Mouse (Mus musculus) heart, embryonic 16.5 days (tissue): Measurements from ENCODE around the gene Snapc5. TPM values are rescaled to one million over a fixed set of nuclear protein-coding genes. Genes with fewer than 3 reads are reported as not detected.
"Not testable (repeated sequence)": the region's sequence is repeated elsewhere in the genome, so short reads cannot be mapped to it uniquely, and the experiment has no call there.

Experiments
- ATAC-seq: fragments of 200-750 bp; cut with Nextera tagmentation; replicated peaks from 2 replicates; pipeline ENCODE4 v1.8.0; 2017; ENCODE audit warnings: moderate number of reproducible peaks; ENCODE audit not compliant: insufficient read depth, low FRiP score; ENCODE audit errors: extremely low read depth
- H3K27ac ChIP-seq: fragments of 300-500 bp; sonication (generic); 2 replicates; pipeline ENCODE4 v1.5.1; 2014; ENCODE audit warnings: mild to moderate bottlenecking, low read length, control low read depth, moderate library complexity
- H3K27me3 ChIP-seq: fragments of 300-500 bp; sonication (generic); 2 replicates; pipeline ENCODE4 v1.6.1; 2014; ENCODE audit warnings: low read length, mixed read lengths; ENCODE audit not compliant: control insufficient read depth, insufficient read depth
- H3K36me3 ChIP-seq: fragments of 300-500 bp; sonication (generic); 2 replicates; pipeline ENCODE4 v1.6.1; 2014; ENCODE audit not compliant: control insufficient read depth, insufficient read depth
- H3K4me1 ChIP-seq: fragments of 300-500 bp; sonication (generic); 2 replicates; pipeline ENCODE4 v1.6.1; 2014; ENCODE audit warnings: low read length, mixed read lengths; ENCODE audit not compliant: control insufficient read depth, insufficient read depth
- H3K4me2 ChIP-seq: fragments of 300-500 bp; sonication (generic); 2 replicates; pipeline ENCODE4 v1.6.1; 2014; ENCODE audit warnings: low read depth, mild to moderate bottlenecking, control low read depth, low read length
- H3K4me3 ChIP-seq: fragments of 300-500 bp; sonication (generic); 2 replicates; pipeline ENCODE4 v1.5.1; 2014; ENCODE audit warnings: mild to moderate bottlenecking, control low read depth, low read length
- H3K9ac ChIP-seq: fragments of 300-500 bp; sonication (generic); 2 replicates; pipeline ENCODE4 v1.6.1; 2014; ENCODE audit warnings: low read length, control low read depth
- H3K9me3 ChIP-seq: fragments of 300-500 bp; sonication (generic); replicated peaks from 2 replicates; pipeline ENCODE4 v1.6.1; 2016; ENCODE audit warnings: low read length; ENCODE audit not compliant: control insufficient read depth
- WGBS: fragments of 180-500 bp; shearing (Covaris S2); extraction: QIAGEN DNeasy Blood & Tissue Kit; methylation state at CpG from one replicate; pipeline ENCODE4 v1.1.7; 2014; 5-methylcytosine and 5-hydroxymethylcytosine counted together
- polyA plus RNA-seq: library from polyadenylated mRNA; unstranded; fragments of >200 nt; fragmentation: Nextera tagmentation; extraction: Ambion mirVana; gene quantifications from 2 replicates; pipeline ENCODE4 v1.2.1, GENCODE M21; 2015

Gene Snapc5
- polyA plus RNA-seq, 1 experiment from 2014 or later: 30.5 TPM

GRCm38 (mm10) chr9:64193879-64194278 is 14.8 kb downstream of the Snapc5 start:
- H3K4me1 ChIP-seq: peaks cover 4% of the 10 kb centered on the region; the same call in 1 of the 2 replicates
- no peaks in the 10 kb centered on the region for H3K9me3 ChIP-seq
- H3K9ac ChIP-seq: no peak overlapping the region
- WGBS: 91% methylated on average over 1 of the region's 1 CpGs
- H3K27me3 ChIP-seq: no peaks in the 10 kb centered on the region
- no peak overlapping the region for H3K27ac ChIP-seq
- H3K36me3 ChIP-seq: peaks cover 27% of the 10 kb centered on the region; the same call in 1 of the 2 replicates
- no peak overlapping the region for H3K4me3 ChIP-seq
- no peak for ATAC-seq
- no peak overlapping the region for H3K4me2 ChIP-seq

- H3K9ac ChIP-seq: no peak overlapping the region
- 49% methylated on average over 4 of the region's 4 CpGs for WGBS
- ATAC-seq: no peak
- H3K27ac ChIP-seq: no peak overlapping the region
- H3K27me3 ChIP-seq: no peaks in the 10 kb centered on the region
- no peak overlapping the region for H3K4me3 ChIP-seq
- peaks cover 4% of the 10 kb centered on the region; the same call in 1 of the 2 replicates for H3K4me1 ChIP-seq
- H3K4me2 ChIP-seq: no peak overlapping the region
- no peaks in the 10 kb centered on the region for H3K9me3 ChIP-seq
- peaks cover 26% of the 10 kb centered on the region; the same call in 1 of the 2 replicates for H3K36me3 ChIP-seq
These were observed 16.5 kb downstream of the Snapc5 start for GRCm38 (mm10) chr9:64195554-64195953.

DNA sequence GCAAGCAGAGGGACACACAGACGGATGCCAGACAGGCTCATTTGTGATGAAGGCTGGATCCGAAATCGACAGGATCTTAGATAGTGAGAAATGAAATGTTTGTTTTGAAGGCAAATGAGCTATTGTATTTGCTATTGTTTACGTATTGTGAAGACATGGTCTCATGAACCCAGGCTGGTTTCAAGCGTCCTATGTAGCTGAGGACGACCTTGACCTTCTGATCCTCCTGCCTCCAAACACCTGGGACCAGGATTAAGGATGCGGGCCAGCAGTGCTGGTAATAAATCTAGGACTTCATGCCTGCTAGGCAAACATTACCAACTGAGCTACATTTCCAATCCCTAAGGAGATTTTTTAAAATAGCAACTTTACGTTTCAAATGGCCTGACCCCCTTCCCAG is 18.4 kb downstream of the Snapc5 start:
- Histone ChIP-seq H3K9ac (no peak overlapping the region), H3K36me3 (peaks cover 22% of the 10 kb centered on the region; the same call in 1 of the 2 replicates)

GRCm38 (mm10) chr9:64198068-64198762 is 19.1 kb downstream of the Snapc5 start:
- Histone ChIP-seq H3K4me1 (peaks cover 4% of the 10 kb centered on the region; the same call in 1 of the 2 replicates), H3K4me3 (no peak overlapping the region), H3K27me3 (no peaks in the 10 kb centered on the region), H3K9ac (no peak overlapping the region), H3K36me3 (peaks cover 24% of the 10 kb centered on the region), H3K9me3 (no peaks in the 10 kb centered on the region), H3K27ac (no peak overlapping the region), H3K4me2 (no peak overlapping the region)
- no peak for ATAC-seq
- WGBS: 92% methylated on average over 5 of the region's 5 CpGs

More for the DNA sequence above, 18.4 kb downstream of the Snapc5 start:
- ATAC-seq: no peak
- no peaks in the 10 kb centered on the region for H3K9me3 ChIP-seq
- H3K27me3 ChIP-seq: no peaks in the 10 kb centered on the region
- 93% methylated on average over 8 of the region's 8 CpGs for WGBS
- peaks cover 4% of the 10 kb centered on the region; the same call in 1 of the 2 replicates for H3K4me1 ChIP-seq
- no peak overlapping the region for H3K4me2 ChIP-seq
- no peak overlapping the region for H3K4me3 ChIP-seq
- no peak overlapping the region for H3K27ac ChIP-seq

DNA sequence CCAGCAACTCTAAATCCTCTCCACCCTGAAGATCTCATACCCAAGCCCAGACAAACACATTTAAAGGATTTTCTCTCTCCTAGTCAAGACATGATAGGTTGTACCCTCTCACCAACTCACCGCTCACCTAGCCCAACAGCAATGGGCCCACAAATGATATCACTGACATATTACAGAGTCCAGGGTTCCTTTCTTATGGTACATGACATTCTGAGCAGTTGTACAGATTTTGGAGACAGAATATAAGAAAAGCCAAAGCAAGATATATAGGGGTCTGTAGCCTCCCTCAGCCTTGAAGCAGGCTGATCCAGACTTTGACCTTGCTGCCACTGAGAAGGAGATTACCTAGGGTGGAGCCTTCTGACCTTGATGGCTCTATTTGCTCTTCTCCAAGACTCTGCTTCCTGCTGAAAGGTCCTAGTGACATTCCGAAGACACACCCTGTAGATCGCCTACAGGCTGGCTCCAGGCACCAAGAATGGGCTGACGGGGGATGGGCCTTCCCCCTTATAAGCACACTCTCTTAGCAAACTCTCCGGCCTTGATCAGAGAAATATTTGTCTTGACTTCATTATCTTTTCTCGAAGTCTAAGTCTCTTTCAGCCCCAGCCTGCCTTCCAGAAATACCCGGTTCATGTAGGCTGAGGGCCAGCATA is 19.8 kb downstream of the Snapc5 start:
- H3K9ac ChIP-seq, H3K4me1 ChIP-seq, H3K27ac ChIP-seq, ATAC-seq, H3K4me3 ChIP-seq, H3K9me3 ChIP-seq, H3K4me2 ChIP-seq, H3K27me3 ChIP-seq: not testable (repeated sequence)
- peaks cover 24% of the 10 kb centered on the region for H3K36me3 ChIP-seq
- WGBS: 74% methylated on average over 7 of the region's 7 CpGs

GRCm38 (mm10) chr9:64199897-64200296 is 20.8 kb downstream of the Snapc5 start:
- no peak for ATAC-seq
- no peak overlapping the region for H3K9ac ChIP-seq
- H3K4me2 ChIP-seq: no peak overlapping the region
- WGBS: 81% methylated on average over 2 of the region's 2 CpGs
- no peaks in the 10 kb centered on the region for H3K9me3 ChIP-seq
- H3K4me1 ChIP-seq: peaks cover 4% of the 10 kb centered on the region; the same call in 1 of the 2 replicates
- H3K4me3 ChIP-seq: no peak overlapping the region
- H3K36me3 ChIP-seq: peaks cover 30% of the 10 kb centered on the region
- H3K27me3 ChIP-seq: no peaks in the 10 kb centered on the region
- H3K27ac ChIP-seq: no peak overlapping the region

GRCm38 (mm10) chr9:64202331-64202730 is 23.3 kb downstream of the Snapc5 start:
- Histone ChIP-seq H3K9ac (no peak overlapping the region), H3K36me3 (peaks cover 30% of the 10 kb centered on the region)
- ATAC-seq: no peak

GRCm38 (mm10) chr9:64202866-64203265 is 23.8 kb downstream of the Snapc5 start:
- no peak overlapping the region for H3K4me2 ChIP-seq
- no peak overlapping the region for H3K27ac ChIP-seq
- no peaks in the 10 kb centered on the region for H3K27me3 ChIP-seq
- no peaks in the 10 kb centered on the region for H3K9me3 ChIP-seq
- H3K36me3 ChIP-seq: peaks cover 30% of the 10 kb centered on the region
- H3K9ac ChIP-seq: no peak overlapping the region
- no peak overlapping the region for H3K4me3 ChIP-seq
- no peak for ATAC-seq
- peaks cover 8% of the 10 kb centered on the region for H3K4me1 ChIP-seq

More at GRCm38 (mm10) chr9:64202331-64202730, 23.3 kb downstream of the Snapc5 start:
- H3K9me3 ChIP-seq: no peaks in the 10 kb centered on the region
- no peaks in the 10 kb centered on the region for H3K27me3 ChIP-seq
- no peak overlapping the region for H3K4me2 ChIP-seq
- H3K4me1 ChIP-seq: peaks cover 6% of the 10 kb centered on the region
- H3K4me3 ChIP-seq: no peak overlapping the region
- no peak overlapping the region for H3K27ac ChIP-seq

DNA sequence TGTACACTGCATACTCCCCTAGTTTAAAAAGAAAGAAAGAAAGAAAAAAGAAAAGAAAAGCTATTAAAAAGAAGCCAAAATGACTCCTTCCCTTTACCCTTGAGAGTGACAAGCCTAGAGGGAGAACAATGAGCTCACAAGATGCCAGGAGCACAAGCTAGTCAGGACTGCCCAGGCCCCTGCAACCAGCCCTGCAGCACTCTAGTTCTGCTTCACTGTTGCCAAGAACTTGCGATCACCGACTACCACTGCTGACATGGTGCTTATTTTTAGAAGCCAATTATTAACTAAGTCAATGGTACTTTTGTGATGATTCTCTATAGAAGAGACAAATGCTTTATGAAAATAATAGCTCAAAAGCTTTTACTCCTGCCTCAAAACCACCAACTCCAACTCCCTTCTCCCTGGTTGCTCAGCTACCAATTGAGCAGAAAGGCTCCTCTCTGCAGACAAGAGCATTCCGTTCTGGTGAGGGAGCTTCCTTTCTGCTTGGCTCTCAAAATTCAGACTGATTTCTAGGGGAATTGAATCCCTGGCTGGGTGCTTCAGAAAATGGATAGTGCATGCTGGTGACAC is 28.5 kb downstream of the Snapc5 start:
- ATAC-seq: no peak
- H3K27me3 ChIP-seq: no peaks in the 10 kb centered on the region
- no peak overlapping the region for H3K4me2 ChIP-seq
- peaks cover 13% of the 10 kb centered on the region for H3K4me1 ChIP-seq
- no peaks in the 10 kb centered on the region for H3K9me3 ChIP-seq
- H3K27ac ChIP-seq: peak overlapping the region; percentile 56
- H3K36me3 ChIP-seq: peaks cover 28% of the 10 kb centered on the region
- WGBS: 37% methylated on average over 3 of the region's 3 CpGs
- 0 out of 2 replicates have a peak overlapping the region, but pooled peaks have one; percentile 38 for H3K9ac ChIP-seq
- no peak overlapping the region for H3K4me3 ChIP-seq
